Mouse (Mus musculus) cerebellum, postnatal 36 days (tissue): ENCODE data around the gene Ifi27l2b.
"Not testable (repeated sequence)": the region's sequence is repeated elsewhere in the genome, so short reads cannot be mapped to it uniquely, and the experiment has no call there.

Source experiments
- DNase-seq, 2 experiments: peaks; one replicate each; pipeline ENCODE4 v3.0.0; 2021 to 2022; ENCODE audit warnings: mixed read lengths in 2 of 2

The Ifi27l2b gene

DNA sequence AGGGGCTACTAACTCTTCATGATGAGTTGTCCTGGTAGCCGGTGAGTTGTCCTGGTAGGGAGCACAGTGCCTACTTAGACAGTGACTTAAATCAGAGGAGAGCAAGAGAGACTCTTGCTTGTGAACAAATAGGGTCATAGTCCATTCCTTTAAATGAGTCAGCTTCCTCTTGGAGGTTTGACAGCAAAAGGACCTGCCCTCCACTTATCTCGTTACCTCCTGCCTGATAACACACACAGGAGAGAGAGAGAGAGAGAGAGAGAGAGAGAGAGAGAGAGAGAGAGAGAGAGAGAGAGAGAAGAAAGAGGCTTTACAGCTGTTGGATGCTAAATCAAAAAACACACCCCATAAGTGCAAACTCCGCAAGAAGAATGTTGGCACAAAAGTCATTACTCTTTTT, at the start of gene Ifi27l2b:
Gene Ifi27l2b (minus strand): TSS at position 84 of the 400 bp plus-strand sequence.
- DNase-seq, result no peak

DNA sequence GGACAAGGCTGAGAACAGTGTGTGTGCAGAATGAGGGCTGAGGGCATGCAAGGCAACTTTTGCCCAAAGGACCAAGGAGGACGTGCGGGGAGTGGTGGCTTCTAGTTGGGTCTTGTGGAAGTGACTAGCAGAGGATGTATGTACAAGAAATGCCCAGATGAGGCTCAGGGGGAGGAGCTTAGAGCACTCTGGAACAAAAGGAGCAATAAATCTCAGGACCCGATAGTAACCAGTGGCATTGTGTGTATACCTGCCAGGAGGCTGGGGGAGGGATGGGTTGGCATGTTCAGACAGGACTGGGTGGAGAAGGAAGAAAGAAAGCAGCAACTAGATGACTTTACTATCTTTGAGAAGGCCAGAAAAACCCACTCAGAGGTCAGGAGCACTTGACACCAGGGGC, 47.4 kb upstream of the Ifi27l2b start:
- no peak for DNase-seq

DNA sequence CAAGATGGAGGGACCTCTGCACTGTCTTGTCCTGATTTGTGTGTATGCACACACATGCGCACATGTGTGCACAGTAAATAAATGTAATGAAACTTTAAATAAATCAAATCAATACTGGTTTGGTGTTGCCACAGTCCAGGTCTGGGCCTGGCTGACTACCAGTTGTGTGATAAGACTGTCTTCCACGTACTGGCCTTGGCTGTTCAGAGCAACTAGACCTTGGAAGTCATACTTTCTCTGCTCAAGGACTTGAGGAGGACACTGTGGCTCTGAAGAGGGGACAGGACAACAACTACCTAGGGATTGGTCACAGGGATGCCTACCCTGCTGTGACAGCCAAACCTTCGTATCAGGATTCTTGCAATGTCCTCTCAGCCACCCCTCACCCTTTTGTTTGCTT, 46.3 kb upstream of the Ifi27l2b start:
- DNase-seq, result no peak

DNA sequence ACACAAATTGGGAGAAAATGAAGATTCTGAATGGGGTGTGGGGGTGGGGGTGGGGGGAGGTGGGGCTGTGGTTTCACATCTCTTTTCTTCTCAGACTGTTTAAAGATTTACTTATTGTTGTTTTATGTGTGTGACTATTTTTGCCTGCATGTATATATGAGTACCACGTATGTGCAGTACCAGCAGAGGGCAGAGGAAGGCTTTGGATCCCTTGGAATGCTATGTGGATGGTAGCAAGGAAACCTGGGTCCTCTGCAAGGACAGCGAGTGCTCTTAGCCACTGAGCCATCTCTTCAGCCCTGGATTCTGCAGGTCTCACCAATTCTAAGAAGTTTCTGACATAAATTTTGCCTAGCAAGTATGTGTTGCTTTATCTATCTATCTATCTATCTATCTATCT, 42.2 kb upstream of the Ifi27l2b start:
- DNase-seq, result no peak

DNA sequence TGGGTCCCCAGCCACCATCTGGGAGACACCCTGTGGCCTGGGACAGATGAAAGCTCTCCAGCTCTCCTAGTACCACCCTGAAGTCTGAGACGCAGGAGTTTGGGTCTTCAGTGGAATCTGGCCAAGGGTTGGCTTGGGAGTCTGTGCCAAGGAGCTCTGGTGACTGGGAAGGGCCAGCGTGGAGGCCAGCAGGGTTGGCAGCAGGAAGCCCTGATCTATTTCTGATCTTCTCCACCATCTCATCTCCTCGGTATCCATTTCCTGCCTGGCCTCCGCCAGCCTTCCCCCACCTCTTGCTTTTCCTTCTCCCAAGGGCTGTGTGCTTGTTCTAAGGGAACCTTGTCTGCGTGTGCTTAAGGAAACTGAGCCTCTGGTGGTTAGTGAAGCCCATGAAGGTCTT, 41.7 kb upstream of the Ifi27l2b start:
- DNase-seq, result peak in 1 of 2 experiments; percentile 13

DNA sequence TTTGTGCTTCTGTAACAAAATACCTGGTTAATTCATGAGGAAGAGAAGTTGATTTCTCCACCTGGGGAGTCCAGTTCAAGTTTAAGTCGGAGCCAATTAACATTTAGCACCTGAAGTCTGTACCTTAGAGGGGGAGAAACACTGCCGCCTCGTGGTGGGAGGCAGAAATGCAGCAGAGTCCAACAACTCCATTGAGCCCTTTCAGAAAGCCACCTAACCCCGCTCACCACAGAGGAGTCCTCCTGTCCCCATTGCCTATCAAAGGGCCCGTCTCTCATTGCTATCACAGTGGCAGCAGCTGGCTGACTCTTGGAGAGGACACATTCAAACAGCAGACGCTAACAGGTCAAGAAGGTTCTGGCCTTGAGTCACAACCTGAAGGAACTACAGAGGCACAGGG, 37.5 kb upstream of the Ifi27l2b start:
- DNase-seq, result peak; percentile 52 to 57

DNA sequence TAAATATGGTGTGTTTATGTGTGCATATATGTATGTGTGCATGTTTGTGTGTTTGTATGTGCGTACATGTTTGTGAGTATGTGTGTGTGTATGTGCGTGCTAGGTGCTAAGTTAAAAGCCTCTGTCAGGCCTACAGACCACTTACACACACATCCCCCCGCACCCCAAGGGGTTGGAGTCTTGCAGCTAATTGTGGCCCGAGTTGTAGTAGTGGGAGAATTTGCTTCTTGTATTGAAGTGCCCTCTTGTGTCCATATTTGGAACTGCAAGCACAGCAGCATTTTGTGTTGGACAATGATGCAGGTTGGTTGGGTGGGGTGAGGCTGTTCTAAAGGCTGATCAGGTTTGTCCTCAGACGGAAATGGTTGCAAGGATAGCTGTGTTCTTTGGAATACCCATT, 35.7 kb upstream of the Ifi27l2b start:
- DNase-seq, result peak; percentile 56 to 83

DNA sequence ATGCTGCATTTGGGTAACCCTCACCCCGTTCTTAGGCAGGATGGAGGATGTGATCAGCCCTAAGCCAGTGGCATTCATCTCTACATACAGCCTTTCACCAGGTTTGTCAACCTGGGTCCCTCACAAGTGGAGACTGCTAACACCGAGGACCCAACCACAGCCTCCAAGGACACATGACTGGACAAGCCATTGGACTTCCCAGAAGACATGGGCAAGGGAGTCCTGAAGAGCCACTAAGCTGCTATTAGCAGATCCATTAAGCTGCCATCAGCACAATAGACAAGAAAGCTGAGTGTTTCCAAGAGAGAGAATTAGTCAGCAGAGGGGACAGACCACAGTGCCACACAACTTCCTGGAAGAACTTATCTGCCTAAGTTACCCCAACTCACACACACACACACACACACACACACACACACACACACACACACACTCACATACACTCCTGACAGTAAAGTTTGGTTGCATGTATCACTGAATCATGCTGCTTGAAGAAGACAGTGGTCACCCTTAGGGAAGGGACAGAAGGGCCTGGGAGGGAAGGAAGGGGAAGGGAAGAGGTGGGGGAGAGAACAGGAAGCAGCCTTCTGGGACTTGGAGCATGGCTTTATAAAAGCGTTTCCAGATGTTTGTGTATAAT, 34.2 kb upstream of the Ifi27l2b start:
- no peak for DNase-seq

DNA sequence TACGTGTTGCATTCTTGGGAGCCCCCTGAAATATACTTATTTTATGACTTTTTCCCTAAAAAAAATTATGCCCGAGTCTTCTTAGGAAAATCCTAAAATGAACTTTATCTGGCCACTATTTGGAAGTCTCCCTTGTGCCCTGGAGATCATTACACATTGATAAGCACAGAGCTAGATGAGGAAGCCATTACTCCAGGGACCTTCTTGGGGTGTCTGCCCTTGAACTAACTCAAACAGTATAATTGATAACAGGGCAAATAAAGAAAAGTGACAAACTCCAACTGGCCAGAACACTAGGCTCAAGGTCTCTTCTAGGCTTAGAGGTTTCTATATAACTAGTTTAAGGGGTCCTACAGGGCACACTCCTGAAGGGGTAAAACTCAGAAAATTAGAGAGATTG, 30.7 kb upstream of the Ifi27l2b start:
- no peak for DNase-seq

DNA sequence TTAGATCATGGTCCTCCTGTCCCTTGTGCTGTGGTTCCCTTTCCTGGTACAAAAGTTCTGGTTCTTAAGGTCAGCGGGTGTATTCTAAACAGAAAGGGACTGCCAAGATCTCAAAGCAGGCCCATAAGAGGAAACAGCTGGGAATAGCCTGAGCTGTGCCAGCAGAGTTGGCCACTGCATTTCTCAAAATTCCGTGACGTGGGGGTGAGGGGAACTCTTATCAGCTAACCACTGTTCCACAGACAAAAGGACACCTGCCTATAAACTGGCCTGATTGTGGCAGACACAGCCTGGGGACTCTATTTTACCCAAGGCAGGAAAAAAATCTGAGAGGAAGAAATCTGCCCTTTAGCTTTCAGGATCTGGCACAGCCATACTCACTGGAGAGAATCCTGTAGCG, 30.3 kb upstream of the Ifi27l2b start:
- DNase-seq, result no peak

DNA sequence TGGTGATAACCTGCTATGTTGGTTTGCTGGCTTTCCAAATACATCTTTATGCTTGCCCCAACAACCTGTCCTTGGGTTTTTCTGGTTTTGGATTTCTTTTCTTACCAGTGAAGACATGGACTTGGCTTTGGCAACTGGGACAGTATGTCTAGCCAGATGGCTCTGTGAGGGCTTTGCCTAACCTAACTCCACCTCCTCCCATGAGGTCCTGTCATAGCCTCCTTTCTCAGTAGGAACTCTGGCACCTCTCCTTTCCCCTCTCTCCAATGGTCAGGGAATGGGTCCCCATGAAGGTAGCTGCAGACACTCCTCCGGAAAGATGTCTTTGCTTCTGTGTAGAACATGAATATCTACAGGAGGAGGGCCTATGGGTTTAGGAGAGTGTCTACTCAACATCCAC, 29.7 kb upstream of the Ifi27l2b start:
- DNase-seq, result peak; percentile 49 to 54

DNA sequence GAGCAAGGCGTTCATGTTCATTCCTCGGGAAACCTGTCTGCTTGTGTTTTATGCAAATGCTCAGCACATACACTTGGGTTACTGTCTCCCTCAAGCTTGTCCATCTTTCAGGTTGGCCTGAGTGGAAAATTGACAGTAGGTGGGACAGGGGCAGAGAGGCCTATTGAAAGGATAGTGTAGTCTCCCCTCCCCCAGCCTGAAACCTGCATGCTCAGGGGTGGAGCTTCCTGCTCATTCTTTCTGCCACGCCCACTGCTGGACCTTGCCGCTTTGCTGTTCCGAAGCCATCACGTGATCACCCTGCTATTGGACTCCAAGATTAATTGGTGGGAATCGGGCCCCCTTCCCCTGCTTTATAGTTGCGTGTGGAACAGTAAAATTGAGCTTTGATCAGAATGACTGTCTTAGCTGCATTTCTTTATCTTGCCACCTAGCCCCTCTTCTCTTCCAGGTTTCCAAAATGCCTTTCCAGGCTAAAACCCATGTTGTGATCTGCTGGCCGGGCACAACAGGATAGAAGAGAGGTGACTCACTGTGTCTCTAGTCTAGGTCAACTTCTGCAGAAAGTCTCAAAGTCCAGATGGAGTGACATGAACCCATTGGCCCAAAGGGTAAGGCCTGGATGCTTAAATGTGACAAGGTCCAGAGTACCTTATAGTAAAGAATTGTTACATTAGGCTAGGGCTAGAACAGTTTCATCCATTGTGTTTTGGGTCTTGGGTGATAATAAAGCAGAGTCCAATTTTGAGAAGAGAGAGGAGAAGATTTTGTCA, 27.4 kb upstream of the Ifi27l2b start:
- not testable (repeated sequence) for DNase-seq

DNA sequence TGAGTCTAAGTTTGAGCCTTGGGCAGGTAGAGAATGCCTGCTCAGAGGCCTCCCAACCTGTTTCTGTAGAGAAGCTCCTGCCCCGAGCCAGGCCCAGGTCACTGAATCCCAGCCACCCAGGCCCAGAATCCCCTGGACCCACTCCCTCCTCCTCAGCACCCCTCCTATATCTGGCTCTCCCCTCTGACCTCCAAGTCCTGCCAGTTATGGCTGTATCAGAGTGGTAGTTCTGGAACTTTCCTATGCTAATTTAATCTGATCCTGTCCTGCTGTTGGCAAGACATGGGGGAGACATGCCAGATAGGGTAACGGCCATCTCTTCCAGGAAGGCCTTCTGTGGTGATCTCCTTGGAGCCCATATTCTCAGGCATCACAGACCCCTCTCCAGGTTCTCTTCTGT, 25.8 kb upstream of the Ifi27l2b start:
- no peak for DNase-seq

DNA sequence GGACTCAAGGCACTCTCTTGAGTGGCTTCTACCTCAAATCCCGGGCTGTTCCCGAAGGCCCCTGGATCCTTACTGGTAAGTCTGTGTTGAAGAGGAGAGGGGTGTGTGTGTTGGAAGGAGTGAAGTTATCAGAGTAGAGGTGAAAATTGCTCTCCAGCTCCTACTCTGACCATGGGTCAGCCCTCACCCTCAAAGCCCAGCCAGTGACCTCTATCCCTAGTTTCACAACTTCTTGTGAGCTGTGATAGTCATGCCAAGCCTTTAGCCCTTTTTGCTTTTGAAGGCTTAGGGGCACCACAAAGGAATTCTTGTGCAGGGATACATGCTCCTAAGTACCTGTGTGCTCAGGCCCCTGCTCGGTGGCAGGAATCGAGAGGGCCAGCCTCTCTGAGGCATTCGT, 24.6 kb upstream of the Ifi27l2b start:
- no peak for DNase-seq

DNA sequence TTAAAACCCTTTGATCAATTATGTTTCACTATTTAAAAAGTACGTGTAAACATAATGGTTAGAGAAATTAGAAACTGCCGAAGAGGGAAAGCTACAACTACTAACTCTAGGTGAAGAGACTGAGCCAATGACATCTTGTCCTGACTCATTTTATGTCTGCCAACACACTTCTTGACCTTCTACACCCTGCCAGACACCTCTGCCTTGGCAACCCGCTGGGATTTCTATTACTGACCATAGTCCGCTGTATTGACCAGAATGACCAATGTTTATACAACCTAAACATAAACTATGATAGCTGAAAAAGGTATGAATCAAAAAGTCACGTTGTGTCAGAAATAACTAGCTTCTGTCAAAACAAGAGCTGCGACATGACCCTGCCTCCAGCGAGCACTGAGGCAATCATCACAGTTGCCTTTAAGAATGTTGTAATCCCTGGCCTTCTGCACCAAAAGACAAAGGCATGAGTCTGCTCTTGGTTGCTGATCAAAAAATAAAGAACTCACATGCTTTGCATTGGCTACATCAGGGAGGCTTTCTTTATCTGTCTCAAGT, 20.5 kb upstream of the Ifi27l2b start:
- DNase-seq, result no peak

DNA sequence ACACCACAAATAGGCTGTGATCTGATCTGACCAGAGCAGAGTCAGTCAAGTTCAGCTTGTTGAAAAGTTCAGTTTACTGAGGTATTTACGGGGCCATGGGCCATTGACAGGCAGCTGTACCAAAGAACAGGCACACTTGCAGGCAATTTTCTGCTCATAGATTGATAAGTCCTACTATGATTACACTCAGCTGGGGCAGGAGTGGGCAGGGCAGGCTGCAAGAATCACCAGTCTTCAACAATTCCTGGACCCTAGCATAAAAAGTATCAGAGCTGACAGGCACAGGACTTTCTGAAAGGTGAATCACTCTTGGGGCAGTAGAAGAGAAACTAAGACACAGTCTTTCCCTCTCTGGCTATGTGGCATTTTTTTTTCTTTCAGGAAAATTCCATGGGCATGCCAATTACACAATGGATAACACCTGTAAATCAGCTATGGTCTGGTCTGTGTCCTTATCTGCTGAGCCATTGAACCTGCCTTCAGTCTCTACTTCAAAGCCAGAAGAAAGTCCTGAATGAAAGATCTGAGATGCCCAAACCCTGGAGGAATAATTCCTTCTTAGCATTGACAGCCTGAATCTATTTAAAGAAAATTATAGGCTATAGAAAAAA, 19.9 kb upstream of the Ifi27l2b start:
- DNase-seq, result no peak

DNA sequence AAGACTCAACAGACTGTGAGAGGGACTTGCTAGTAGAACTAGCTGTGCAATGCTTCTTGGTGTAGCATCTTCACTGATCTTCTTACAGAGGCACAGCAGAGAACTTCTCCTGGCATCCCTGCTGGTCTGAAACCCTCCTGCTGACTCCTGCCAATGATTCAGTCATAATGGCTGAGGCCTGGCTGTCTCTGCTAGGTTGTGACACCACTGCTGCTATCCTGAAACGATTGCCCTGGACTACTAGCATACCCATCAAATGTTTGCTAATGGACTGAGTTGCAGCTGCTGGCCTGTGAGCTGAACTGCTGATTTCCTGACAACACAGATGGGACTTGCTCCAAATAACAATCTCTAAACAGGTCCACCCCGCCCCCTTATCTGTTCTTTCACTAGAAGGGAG, 17.5 kb upstream of the Ifi27l2b start:
- DNase-seq, result no peak

DNA sequence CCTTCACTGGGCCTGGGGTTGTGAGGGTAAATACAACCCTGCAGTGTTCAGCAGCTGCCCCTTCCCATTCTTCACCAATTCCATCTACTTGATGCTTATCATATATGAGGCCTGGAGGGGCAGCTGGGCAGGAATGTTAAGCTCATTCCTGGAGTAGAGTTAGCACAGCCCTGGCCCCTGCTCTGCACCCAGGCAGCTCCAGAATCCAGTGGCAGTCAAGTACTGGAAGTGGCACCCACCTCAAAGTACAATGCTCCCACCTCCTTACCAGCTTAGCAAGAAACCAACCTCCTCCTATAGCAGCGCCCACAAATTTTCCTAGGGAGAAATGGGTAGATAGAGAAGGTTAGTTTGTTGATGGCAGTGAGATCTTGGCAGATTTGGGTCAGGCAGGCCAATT, 296 bp downstream of the Ifi27l2b start:
- not testable (repeated sequence) for DNase-seq

DNA sequence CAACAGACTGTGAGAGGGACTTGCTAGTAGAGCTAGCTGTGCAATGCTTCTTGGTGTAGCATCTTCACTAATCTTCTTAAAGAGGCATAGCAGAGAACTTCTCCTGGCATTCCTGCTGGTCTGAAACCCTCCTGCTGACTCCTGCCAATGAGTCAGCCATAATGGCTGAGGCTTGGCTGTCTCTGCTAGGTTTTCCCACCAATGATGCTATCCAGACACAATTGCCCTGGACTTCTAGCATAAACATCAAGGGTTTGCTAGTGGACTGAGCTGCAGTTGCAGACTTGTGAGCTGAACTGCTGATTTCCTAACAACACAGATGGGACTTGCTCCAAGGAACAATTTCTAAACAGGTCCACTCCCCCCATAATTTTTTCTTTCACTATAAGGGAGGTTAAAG, 3.7 kb downstream of the Ifi27l2b start:
- DNase-seq, result no peak

DNA sequence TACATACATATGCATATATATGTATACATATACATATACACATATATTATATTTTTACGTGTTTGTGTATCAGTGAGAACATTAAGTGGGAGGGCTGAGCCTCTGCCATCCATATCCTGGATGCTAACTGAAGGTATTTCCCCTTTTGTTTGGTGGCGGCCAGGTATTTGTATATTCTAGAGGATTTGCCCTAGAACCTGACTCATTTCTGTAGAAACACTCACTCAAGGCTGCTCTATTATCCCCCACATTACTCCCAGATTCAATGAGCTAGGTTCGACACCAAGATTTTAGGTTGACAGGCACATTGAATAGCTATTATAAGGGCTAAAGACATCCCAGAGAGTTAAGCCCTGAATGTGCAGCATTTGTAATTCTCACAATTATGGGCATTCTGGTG, 12.0 kb downstream of the Ifi27l2b start:
- DNase-seq, result no peak

DNA sequence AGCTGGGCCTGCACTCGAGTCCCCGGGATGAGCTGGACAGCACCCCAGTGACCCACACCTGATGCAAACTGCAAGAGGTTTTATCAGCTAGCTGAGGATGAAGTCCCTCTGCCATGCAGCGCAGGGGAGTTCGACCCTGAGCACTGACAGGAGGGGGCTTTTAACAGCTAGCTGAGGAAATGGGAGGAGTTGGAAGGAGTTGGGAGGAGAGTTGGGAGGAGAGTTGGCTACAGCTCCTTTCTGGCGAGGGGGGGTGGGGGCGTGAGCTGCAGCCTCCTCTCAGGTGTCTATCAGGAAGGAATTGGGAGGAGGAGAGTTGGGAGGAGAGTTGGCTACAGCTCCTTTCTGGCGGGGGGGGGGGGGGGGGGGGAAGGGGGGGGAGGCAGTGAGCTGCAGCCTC, 12.8 kb downstream of the Ifi27l2b start:
- DNase-seq, result not testable (repeated sequence)

DNA sequence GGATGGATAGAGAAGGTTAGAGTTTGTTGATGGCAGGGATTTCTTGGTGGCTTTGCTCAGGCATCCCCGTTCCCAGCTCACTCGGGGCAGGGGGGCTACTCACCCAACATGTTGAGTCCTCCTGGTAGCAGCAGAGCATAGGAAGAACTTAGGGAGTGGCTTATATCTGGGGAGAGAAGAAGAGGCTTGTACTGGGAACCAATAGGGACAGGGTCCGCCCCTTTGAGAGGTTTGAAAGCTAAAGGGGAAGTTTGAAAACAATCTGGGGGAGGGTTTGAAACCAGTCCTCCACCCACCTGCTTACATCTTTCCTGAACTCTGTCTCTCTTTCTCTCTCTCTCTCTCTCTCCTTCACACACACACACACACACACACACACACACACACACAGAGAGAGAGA, 13.5 kb downstream of the Ifi27l2b start, which contains the start of gene Ifi27l2a:
Gene Ifi27l2a (minus strand): TSS at position 157 of the 400 bp plus-strand sequence.
- no peak for DNase-seq

DNA sequence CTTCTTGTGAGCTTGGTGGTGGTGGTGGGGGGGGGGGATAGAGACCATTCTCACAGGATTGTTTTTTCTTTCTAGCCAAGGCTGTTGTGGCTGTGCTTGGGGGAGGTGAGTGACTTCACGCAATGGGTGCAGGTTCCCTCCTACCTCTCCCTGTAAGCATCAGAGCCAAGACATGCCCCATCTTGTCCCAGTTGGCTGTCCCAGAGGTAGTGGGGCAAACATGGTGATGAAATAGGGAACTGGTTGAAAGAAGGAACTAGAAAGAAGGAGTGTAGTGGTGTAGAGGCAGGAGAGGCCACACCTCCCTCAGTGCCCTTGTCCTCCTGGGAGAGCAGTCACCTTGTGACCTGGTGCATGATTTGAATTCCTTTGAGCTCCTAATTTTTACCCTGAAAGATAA, 19.4 kb downstream of the Ifi27l2b start:
- no peak for DNase-seq

DNA sequence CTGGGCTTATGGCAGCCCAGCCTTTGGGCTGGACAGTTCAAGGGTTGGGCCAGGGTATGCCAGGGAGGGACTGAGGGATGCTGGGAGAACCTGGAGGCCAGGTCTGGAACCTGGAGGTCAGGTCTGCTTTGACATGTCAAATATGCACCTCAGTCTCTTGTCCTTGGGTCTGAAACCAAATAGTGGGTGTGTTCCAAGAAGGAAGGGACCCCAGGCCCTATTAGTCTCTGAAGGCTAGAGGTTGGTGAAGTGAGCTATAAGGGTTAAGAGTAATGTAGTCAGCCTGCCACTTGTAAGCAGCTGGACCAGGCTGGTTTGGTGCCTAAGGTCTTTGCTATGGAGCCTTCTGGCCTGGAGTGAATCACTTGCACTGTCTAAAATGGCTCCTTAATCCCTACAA, 22.2 kb downstream of the Ifi27l2b start:
- no peak for DNase-seq
